Mouse (Mus musculus) CH12.LX (cell line): Measurements from ENCODE around the gene Prlr. TPM values are rescaled to one million over a fixed set of nuclear protein-coding genes. Genes with fewer than 3 reads are reported as not detected.

Experiments
- DNase-seq: peaks from one replicate; pipeline ENCODE4 v3.0.0-alpha.2; 2013; ENCODE audit errors: extremely low read depth
- H3K27ac ChIP-seq: 2 replicates; pipeline ENCODE4 v1.5.1; 2012; ENCODE audit warnings: low read depth, mild to moderate bottlenecking, control low read depth, moderate library complexity; ENCODE audit not compliant: insufficient read depth
- H3K27me3 ChIP-seq: replicated peaks from 2 replicates; pipeline ENCODE3; 2012; ENCODE audit warnings: inconsistent platforms
- H3K36me3 ChIP-seq, 2 experiments: replicated peaks in 1 of 2; 2 replicates each; pipeline versions ENCODE3 to v1.6.1; 2012; ENCODE audit warnings: inconsistent platforms in 1 of 2, low read length in 1 of 2, mild to moderate bottlenecking in 1 of 2, mixed read lengths in 1 of 2, moderate library complexity in 1 of 2; ENCODE audit not compliant: control insufficient read depth in 1 of 2, insufficient read depth in 1 of 2
- H3K4me1 ChIP-seq, 2 experiments: 2 replicates each; pipeline ENCODE4 v1.6.1; 2012; ENCODE audit warnings: inconsistent platforms in 1 of 2, moderate library complexity in 1 of 2; ENCODE audit not compliant: insufficient read depth in 2 of 2, control insufficient read depth in 1 of 2
- H3K4me2 ChIP-seq: 2 replicates; pipeline ENCODE4 v1.6.1; 2012; ENCODE audit warnings: low read depth, mild to moderate bottlenecking, control low read depth; ENCODE audit not compliant: poor library complexity, insufficient read depth, severe bottlenecking
- H3K4me3 ChIP-seq, 3 experiments: fragments of 150-350 bp in 1 of 3; sonication (generic) in 1 of 3; replicated peaks in 1 of 3; 2 replicates each; pipeline versions ENCODE3 to v1.5.1; 2011 to 2012; ENCODE audit warnings: low read depth in 2 of 3, low read length in 2 of 3, mild to moderate bottlenecking in 2 of 3, moderate library complexity in 2 of 3, control low read depth in 1 of 3, improper control_type of control experiment in 1 of 3, inconsistent platforms in 1 of 3, mixed read lengths in 1 of 3; ENCODE audit not compliant: poor library complexity in 1 of 3
- H3K79me2 ChIP-seq: replicated peaks from 2 replicates; pipeline ENCODE4 v1.6.1; 2012; ENCODE audit warnings: mild to moderate bottlenecking, moderate library complexity; ENCODE audit not compliant: control insufficient read depth, poor library complexity, insufficient read depth, severe bottlenecking; ENCODE audit errors: extremely low read depth
- H3K9ac ChIP-seq: 2 replicates; pipeline ENCODE4 v1.6.1; 2012; ENCODE audit warnings: low read depth, mild to moderate bottlenecking, control low read depth, moderate library complexity; ENCODE audit not compliant: insufficient read depth
- H3K9me3 ChIP-seq: replicated peaks from 2 replicates; pipeline ENCODE3; 2012; ENCODE audit warnings: low read length, inconsistent platforms, mixed read lengths
- CHD1 ChIP-seq: IDR thresholded peaks from 2 replicates; pipeline ENCODE4 v1.6.1; 2012; ENCODE audit warnings: low read depth, low read length, improper control_type of control experiment, inconsistent platforms
- CHD2 ChIP-seq: IDR thresholded peaks from 2 replicates; pipeline ENCODE4 v1.6.1; 2011; ENCODE audit warnings: low read length, improper control_type of control experiment
- CTCF ChIP-seq, 2 experiments: IDR thresholded peaks in 1 of 2; conservative IDR thresholded peaks in 1 of 2; 2 replicates each; pipeline ENCODE4 v1.5.1; 2011 to 2012; ENCODE audit warnings: low read depth in 2 of 2, low read length in 2 of 2, improper control_type of control experiment in 1 of 2, inconsistent platforms in 1 of 2, mild to moderate bottlenecking in 1 of 2, moderate library complexity in 1 of 2
- E2F4 ChIP-seq: IDR thresholded peaks from 2 replicates; pipeline ENCODE4 v1.6.1; 2011; ENCODE audit warnings: low read depth, low read length, improper control_type of control experiment; ENCODE audit not compliant: insufficient replicate concordance
- ELF1 ChIP-seq: IDR thresholded peaks from 2 replicates; pipeline ENCODE4 v1.6.1; 2014; ENCODE audit warnings: low read depth, mild to moderate bottlenecking, inconsistent platforms, low read length, improper control_type of control experiment
- EP300 ChIP-seq: IDR thresholded peaks from 2 replicates; pipeline ENCODE4 v1.6.1; 2011; ENCODE audit warnings: low read length, improper control_type of control experiment
- ETS1 ChIP-seq: conservative IDR thresholded peaks from 2 replicates; pipeline ENCODE4 v1.6.1; 2012; ENCODE audit warnings: low read depth, mild to moderate bottlenecking, inconsistent platforms, low read length, improper control_type of control experiment, moderate library complexity
- GABPA ChIP-seq: IDR thresholded peaks from 2 replicates; pipeline ENCODE4 v1.6.1; 2012; ENCODE audit warnings: low read depth, low read length, improper control_type of control experiment, inconsistent platforms; ENCODE audit not compliant: insufficient replicate concordance
- JUN ChIP-seq: IDR thresholded peaks from 2 replicates; pipeline ENCODE4 v1.6.1; 2011; ENCODE audit warnings: low read depth, mild to moderate bottlenecking, low read length, improper control_type of control experiment, moderate library complexity; ENCODE audit not compliant: insufficient read depth
- JUND ChIP-seq: conservative IDR thresholded peaks from 2 replicates; pipeline ENCODE4 v1.6.1; 2011; ENCODE audit warnings: low read depth, low read length, improper control_type of control experiment
- MAFK ChIP-seq: IDR thresholded peaks from 2 replicates; pipeline ENCODE4 v1.6.1; 2011; ENCODE audit warnings: low read length, improper control_type of control experiment; ENCODE audit not compliant: insufficient replicate concordance
- MYC ChIP-seq: IDR thresholded peaks from 2 replicates; pipeline ENCODE4 v1.6.1; 2011; ENCODE audit warnings: low read depth, mild to moderate bottlenecking, improper control_type of control experiment, low read length
- NRF1 ChIP-seq: IDR thresholded peaks from 2 replicates; pipeline ENCODE4 v1.6.1; 2014; ENCODE audit warnings: low read depth, mild to moderate bottlenecking, inconsistent platforms, low read length, improper control_type of control experiment, moderate library complexity
- PAX5 ChIP-seq: IDR thresholded peaks from 2 replicates; pipeline ENCODE4 v1.6.1; 2012; ENCODE audit warnings: low read length, inconsistent platforms, mixed read lengths
- POLR2A ChIP-seq: IDR thresholded peaks from 2 replicates; pipeline ENCODE4 v1.6.1; 2011; ENCODE audit warnings: low read depth, mild to moderate bottlenecking, improper control_type of control experiment, low read length
- POLR2AphosphoS2 ChIP-seq: IDR thresholded peaks from 2 replicates; pipeline ENCODE4 v1.6.1; 2011; ENCODE audit warnings: low read depth, low read length, improper control_type of control experiment
- RCOR1 ChIP-seq: conservative IDR thresholded peaks from 2 replicates; pipeline ENCODE4 v1.6.1; 2012; ENCODE audit warnings: low read depth, mild to moderate bottlenecking, inconsistent platforms, low read length, improper control_type of control experiment
- SIN3A ChIP-seq: IDR thresholded peaks from 2 replicates; pipeline ENCODE4 v1.6.1; 2012; ENCODE audit warnings: low read length, improper control_type of control experiment, inconsistent platforms
- TBP ChIP-seq: conservative IDR thresholded peaks from 2 replicates; pipeline ENCODE4 v1.6.1; 2011; ENCODE audit warnings: low read depth, low read length, improper control_type of control experiment
- TCF12 ChIP-seq: IDR thresholded peaks from 2 replicates; pipeline ENCODE4 v1.6.1; 2014; ENCODE audit warnings: low read depth, mild to moderate bottlenecking, inconsistent platforms, low read length, improper control_type of control experiment
- UBTF ChIP-seq: IDR thresholded peaks from 2 replicates; pipeline ENCODE4 v1.6.1; 2012; ENCODE audit warnings: low read depth, mild to moderate bottlenecking, inconsistent platforms, low read length, improper control_type of control experiment, moderate library complexity
- USF2 ChIP-seq: conservative IDR thresholded peaks from 2 replicates; pipeline ENCODE4 v1.6.1; 2011; ENCODE audit warnings: low read depth, low read length, improper control_type of control experiment
- ZC3H11A ChIP-seq: IDR thresholded peaks from 2 replicates; pipeline ENCODE4 v1.6.1; 2012; ENCODE audit warnings: low read depth, mild to moderate bottlenecking, inconsistent platforms, low read length, improper control_type of control experiment
- ZKSCAN1 ChIP-seq: IDR thresholded peaks from 2 replicates; pipeline ENCODE4 v1.6.1; 2012; ENCODE audit warnings: low read depth, inconsistent platforms, low read length, improper control_type of control experiment, borderline replicate concordance
- ZMIZ1 ChIP-seq: IDR thresholded peaks from 2 replicates; pipeline ENCODE4 v1.6.1; 2012; ENCODE audit warnings: low read depth, mild to moderate bottlenecking, inconsistent platforms, low read length, improper control_type of control experiment
- ZNF384 ChIP-seq: IDR thresholded peaks from 2 replicates; pipeline ENCODE4 v1.6.1; 2012; ENCODE audit warnings: low read depth, low read length, improper control_type of control experiment, inconsistent platforms
- dilution Hi-C: fragments of 300-500 bp; cut with MboI; formaldehyde crosslinking; loops from 2 replicates; pipeline ENCODE4 v1.14.3; 2020; ENCODE audit warnings: low sequenced_read_pairs; ENCODE audit not compliant: extremely low pct_unique_long_range_greater_than_20kb, extremely low pct_ligation_motif_present
- in situ Hi-C: fragments of 300-500 bp; cut with MboI; formaldehyde crosslinking; loops from 3 replicates; pipeline ENCODE4 v1.14.3; 2019; ENCODE audit warnings: low sequenced_read_pairs, low pct_ligation_motif_present, low pct_unique_long_range_greater_than_20kb, mixed read lengths
- polyA plus RNA-seq: library from polyadenylated mRNA; unstranded; fragments of >175 nt; gene quantifications from 2 replicates; pipeline ENCODE4 v1.2.1, GENCODE M21; 2012; ENCODE audit warnings: low read depth; ENCODE audit not compliant: insufficient read length
- total RNA-seq, 2 experiments: library from RNA; depleted of rRNA; stranded (reverse); fragments of 300-350 nt in 1 of 2; fragments of >200 nt in 1 of 2; gene quantifications; 2 replicates each; pipeline ENCODE4 v1.2.3; 2012 to 2014

Gene Prlr
- total and polyA plus RNA-seq, 3 experiments: not detected

DNA sequence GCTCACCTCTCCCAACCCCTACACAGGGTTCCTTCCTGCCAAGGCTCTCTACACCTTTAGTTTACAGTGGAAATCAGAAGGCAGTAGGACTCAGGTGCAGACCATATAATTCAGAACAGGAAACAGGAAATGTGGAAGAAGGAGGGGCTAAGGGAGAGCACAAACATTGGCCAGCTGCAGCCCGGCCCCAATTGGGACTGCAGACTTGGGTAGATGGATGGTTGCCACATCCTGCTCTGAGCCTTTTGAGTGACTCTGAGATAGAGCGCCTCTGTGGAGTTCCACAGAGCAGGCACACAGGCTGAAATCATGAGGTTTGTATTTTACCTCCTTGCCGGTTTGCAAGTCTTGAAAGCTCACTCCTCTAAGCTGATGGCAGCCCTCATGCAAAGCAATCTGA is 59.8 kb downstream of the Prlr start:
- no peaks in the 10 kb centered on the region for H3K36me3 ChIP-seq
- TF ChIP-seq ZMIZ1 (no peak), RCOR1 (no peak), ZC3H11A (no peak), JUND (no peak), GABPA (no peak), CHD1 (no peak), EP300 (no peak), TCF12 (no peak), ETS1 (no peak), CHD2 (no peak), USF2 (no peak), POLR2A (no peak), JUN (no peak), NRF1 (no peak), ZNF384 (no peak), PAX5 (no peak), SIN3A (no peak), MYC (no peak), POLR2AphosphoS2 (no peak), UBTF (no peak)
- no peak overlapping the region for H3K4me3 ChIP-seq
- in situ Hi-C loops: no loop called here
- DNase-seq: no peak
- no peak overlapping the region for H3K27ac ChIP-seq
- dilution Hi-C loops: no loop called here
- no peaks in the 10 kb centered on the region for H3K27me3 ChIP-seq
- no peaks in the 10 kb centered on the region for H3K9me3 ChIP-seq
- H3K4me2 ChIP-seq: no peak overlapping the region
- H3K4me1 ChIP-seq: peaks cover 0 to 4% of the 10 kb centered on the region in 2 experiments; a peak in 1 of 4 replicates
- no peak overlapping the region for H3K9ac ChIP-seq
- H3K79me2 ChIP-seq: no peaks in the 10 kb centered on the region

DNA sequence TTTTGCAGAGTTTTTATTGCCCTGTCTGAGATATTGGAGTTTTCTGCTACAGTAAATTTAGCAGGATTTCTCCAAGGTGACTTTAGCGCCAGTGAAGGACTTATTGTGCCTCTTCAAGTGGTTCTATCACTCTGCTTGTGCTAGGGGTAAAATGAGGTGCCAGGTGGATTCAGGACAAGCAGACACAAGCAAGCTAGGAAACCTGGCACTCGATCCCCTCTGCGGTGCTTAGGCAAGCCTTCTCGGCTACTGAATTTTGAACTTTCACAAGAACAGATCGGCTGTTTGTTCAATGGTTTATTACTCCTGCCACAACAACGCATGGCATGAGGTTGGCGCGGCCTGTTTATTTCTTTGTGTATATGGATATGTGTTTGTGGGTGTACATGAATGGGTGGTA is 61.4 kb downstream of the Prlr start:
- no peak overlapping the region for H3K27ac ChIP-seq
- no peak for DNase-seq
- dilution Hi-C loops (no loop called here), in situ Hi-C loops (no loop called here)
- H3K9ac ChIP-seq: no peak overlapping the region
- no peak overlapping the region for H3K4me3 ChIP-seq
- H3K36me3 ChIP-seq: no peaks in the 10 kb centered on the region
- H3K27me3 ChIP-seq: no peaks in the 10 kb centered on the region
- no peaks in the 10 kb centered on the region for H3K79me2 ChIP-seq
- no peak overlapping the region for H3K4me2 ChIP-seq
- TF ChIP-seq E2F4 (no peak), RCOR1 (no peak), CTCF (conservative IDR thresholded peaks at IDR 0.05 in 1 of 2, IDR thresholded peaks at IDR 0.05 in 1 of 2; ENCODE audit: low read depth in 2 of 2, low read length in 2 of 2) (no peak), MYC (no peak), ZKSCAN1 (no peak), CHD2 (no peak), TBP (no peak), MAFK (no peak), POLR2A (no peak), UBTF (no peak), ELF1 (no peak)
- H3K9me3 ChIP-seq: no peaks in the 10 kb centered on the region
- peaks cover 0 to 4% of the 10 kb centered on the region in 2 experiments; a peak in 1 of 4 replicates for H3K4me1 ChIP-seq
